Mouse (Mus musculus): ENCODE measurements around the gene Plet1.

GRCm38 (mm10) chr9:50533791-50534190, 39.5 kb downstream of the Plet1 start:
- TF ChIP-seq MAX (IDR thresholded peaks at IDR 0.05; ENCODE audit: low read depth) (no peak), TCF12 (IDR thresholded peaks at IDR 0.05; ENCODE audit: insufficient read depth, poor library complexity, severe bottlenecking) (no peak), SRF (IDR thresholded peaks at IDR 0.05; ENCODE audit: control insufficient read depth, insufficient read length, low read depth) (no peak), MYOG (IDR thresholded peaks at IDR 0.05; ENCODE audit: control insufficient read depth in 1 of 3, insufficient read depth in 1 of 3, insufficient read length in 2 of 3, low read depth in 2 of 3) (no peak), POLR2A (IDR thresholded peaks at IDR 0.05; ENCODE audit: insufficient read length, low read depth) (no peak), REST (IDR thresholded peaks at IDR 0.05; ENCODE audit: insufficient read depth, insufficient read length) (no peak)

Data from myocyte (in vitro differentiated cells).